Mouse (Mus musculus) CH12.LX (cell line): ENCODE measurements around the gene Mrgpre.

Experiments
- BHLHE40 ChIP-seq: IDR thresholded peaks from 2 replicates; pipeline ENCODE4 v1.6.1; 2011; ENCODE audit warnings: mild to moderate bottlenecking, low read depth, low read length, improper control_type of control experiment
- CTCF ChIP-seq, 2 experiments: IDR thresholded peaks in 1 of 2; conservative IDR thresholded peaks in 1 of 2; 2 replicates each; pipeline ENCODE4 v1.5.1; 2011 to 2012; ENCODE audit warnings: low read depth in 2 of 2, low read length in 2 of 2, improper control_type of control experiment in 1 of 2, inconsistent platforms in 1 of 2, mild to moderate bottlenecking in 1 of 2, moderate library complexity in 1 of 2
- EP300 ChIP-seq: IDR thresholded peaks from 2 replicates; pipeline ENCODE4 v1.6.1; 2011; ENCODE audit warnings: low read length, improper control_type of control experiment
- GABPA ChIP-seq: IDR thresholded peaks from 2 replicates; pipeline ENCODE4 v1.6.1; 2012; ENCODE audit warnings: low read depth, low read length, improper control_type of control experiment, inconsistent platforms; ENCODE audit not compliant: insufficient replicate concordance
- IRF4 ChIP-seq: IDR thresholded peaks from 2 replicates; pipeline ENCODE4 v1.6.1; 2014; ENCODE audit warnings: low read depth, mild to moderate bottlenecking, inconsistent platforms, low read length, improper control_type of control experiment
- JUND ChIP-seq: conservative IDR thresholded peaks from 2 replicates; pipeline ENCODE4 v1.6.1; 2011; ENCODE audit warnings: low read depth, low read length, improper control_type of control experiment
- TCF12 ChIP-seq: IDR thresholded peaks from 2 replicates; pipeline ENCODE4 v1.6.1; 2014; ENCODE audit warnings: low read depth, mild to moderate bottlenecking, inconsistent platforms, low read length, improper control_type of control experiment
- UBTF ChIP-seq: IDR thresholded peaks from 2 replicates; pipeline ENCODE4 v1.6.1; 2012; ENCODE audit warnings: low read depth, mild to moderate bottlenecking, inconsistent platforms, low read length, improper control_type of control experiment, moderate library complexity
- USF1 ChIP-seq: IDR thresholded peaks from 2 replicates; pipeline ENCODE4 v1.6.1; 2014; ENCODE audit warnings: low read depth, mild to moderate bottlenecking, inconsistent platforms, low read length, improper control_type of control experiment

- TF ChIP-seq CTCF (conservative IDR thresholded peaks at IDR 0.05 in 1 of 2, IDR thresholded peaks at IDR 0.05 in 1 of 2; ENCODE audit: low read depth in 2 of 2, low read length in 2 of 2) = no peak
- TF ChIP-seq USF1 = no peak
- no peak for TF ChIP-seq GABPA
- TF ChIP-seq BHLHE40 = no peak
- TF ChIP-seq UBTF = no peak
- TF ChIP-seq TCF12 = no peak
- no peak for TF ChIP-seq EP300
- TF ChIP-seq IRF4 = no peak
- TF ChIP-seq JUND = no peak
Measured at GRCm38 (mm10) chr7:143776137-143776536, 8.2 kb downstream of the Mrgpre start.
